Mouse (Mus musculus): ENCODE measurements around the gene Gtf2h1.

DNA sequence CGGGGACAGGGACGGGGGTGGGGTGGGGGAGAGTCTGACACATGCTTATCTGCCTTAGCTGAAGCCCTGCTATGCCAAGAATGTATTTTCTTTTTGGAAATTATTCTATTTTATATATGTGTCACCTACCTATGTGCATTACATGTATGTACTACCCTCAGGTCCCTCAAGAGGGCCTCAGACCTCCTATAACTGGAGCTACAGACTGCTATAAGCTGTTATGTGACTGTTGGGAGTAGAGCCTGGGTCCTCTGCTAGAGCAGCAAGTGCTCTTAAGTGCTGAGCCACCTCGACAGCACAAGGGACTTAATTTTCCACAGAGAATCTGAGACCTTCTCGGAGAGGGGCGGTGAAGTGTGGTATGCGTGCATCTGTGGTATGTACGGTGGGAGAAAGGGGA, 27.5 kb upstream of the Gtf2h1 start:
- no peak for TF ChIP-seq POLR2A (IDR thresholded peaks at IDR 0.05; ENCODE audit: borderline replicate concordance, insufficient read depth, low read length)
- no peak for TF ChIP-seq CTCF (IDR thresholded peaks at IDR 0.05; ENCODE audit: borderline replicate concordance, insufficient read depth, low read depth, low read length)

Data from cerebellum, adult 2 months (tissue).